Mouse (Mus musculus): ENCODE measurements at regions not wholly inside any gene's neighbourhood (a gene's known extent, or its start where the extent isn't known, plus 50 kb on each side); places are given as distances from the start of the nearest gene placed in this dataset.

- no peaks in the 10 kb centered on the region for H3K9me3 ChIP-seq (ENCODE audit: low read length)
- no peak for ATAC-seq
- no peak overlapping the region for H3K4me2 ChIP-seq (ENCODE audit: low read depth, low read length)
- TF ChIP-seq CTCF (IDR thresholded peaks at IDR 0.05; ENCODE audit: low read depth), result no peak
- TF ChIP-seq EP300 (IDR thresholded peaks at IDR 0.05; ENCODE audit: low read depth), result no peak
- no peaks in the 10 kb centered on the region for H3K4me1 ChIP-seq (ENCODE audit: insufficient read depth)
- 31% methylated on average over 17 of the region's 17 CpGs for WGBS (ENCODE audit: insufficient replicate concordance)
- no peak overlapping the region for H3K9ac ChIP-seq (replicated peaks)
- H3K4me3 ChIP-seq (ENCODE audit: low read depth, low read length), result no peak overlapping the region
- H3K36me3 ChIP-seq (replicated peaks; ENCODE audit: insufficient read depth, low read length), result no peaks in the 10 kb centered on the region
- no peak for DNase-seq
- no peaks in the 10 kb centered on the region for H3K27me3 ChIP-seq (ENCODE audit: insufficient read depth, low read length)
- no peak overlapping the region for H3K27ac ChIP-seq (ENCODE audit: low read depth)
Observed at GRCm38 (mm10) chr19:36227418-36228160, 107.7 kb upstream of the Ankrd1 start.

DNA sequence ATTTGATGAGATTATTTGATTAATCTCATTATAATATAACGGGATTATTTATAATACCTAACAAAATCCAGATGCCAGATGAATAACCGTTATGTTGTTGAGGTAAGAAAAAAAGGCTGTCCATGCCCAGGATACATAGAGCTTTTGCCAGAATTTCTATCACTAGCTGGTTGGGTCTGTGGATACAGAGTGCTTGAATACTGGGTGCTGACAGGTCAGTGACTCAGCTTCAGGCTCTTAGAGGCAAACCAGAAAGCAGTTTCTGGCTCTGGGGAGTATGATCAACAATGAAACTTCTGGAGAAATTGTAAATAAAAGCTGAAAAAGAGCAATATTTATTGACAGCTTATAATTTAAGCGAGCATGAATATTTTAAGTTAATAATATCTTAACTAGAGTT, 109.4 kb upstream of the Ankrd1 start:
- H3K4me1 ChIP-seq (ENCODE audit: insufficient read depth), result no peaks in the 10 kb centered on the region
- DNase-seq (no peak), ATAC-seq (no peak)
- H3K9ac ChIP-seq (replicated peaks), result no peak overlapping the region
- no peaks in the 10 kb centered on the region for H3K27me3 ChIP-seq (ENCODE audit: insufficient read depth, low read length)
- TF ChIP-seq EP300 (IDR thresholded peaks at IDR 0.05; ENCODE audit: low read depth) (no peak), CTCF (IDR thresholded peaks at IDR 0.05; ENCODE audit: low read depth) (no peak)
- H3K27ac ChIP-seq (ENCODE audit: low read depth), result no peak overlapping the region
- no peaks in the 10 kb centered on the region for H3K9me3 ChIP-seq (ENCODE audit: low read length)
- H3K36me3 ChIP-seq (replicated peaks; ENCODE audit: insufficient read depth, low read length), result no peaks in the 10 kb centered on the region
- H3K4me2 ChIP-seq (ENCODE audit: low read depth, low read length), result no peak overlapping the region
- H3K4me3 ChIP-seq (ENCODE audit: low read depth, low read length), result no peak overlapping the region
- WGBS (ENCODE audit: insufficient replicate concordance), result 75% methylated on average over 3 of the region's 3 CpGs

DNA sequence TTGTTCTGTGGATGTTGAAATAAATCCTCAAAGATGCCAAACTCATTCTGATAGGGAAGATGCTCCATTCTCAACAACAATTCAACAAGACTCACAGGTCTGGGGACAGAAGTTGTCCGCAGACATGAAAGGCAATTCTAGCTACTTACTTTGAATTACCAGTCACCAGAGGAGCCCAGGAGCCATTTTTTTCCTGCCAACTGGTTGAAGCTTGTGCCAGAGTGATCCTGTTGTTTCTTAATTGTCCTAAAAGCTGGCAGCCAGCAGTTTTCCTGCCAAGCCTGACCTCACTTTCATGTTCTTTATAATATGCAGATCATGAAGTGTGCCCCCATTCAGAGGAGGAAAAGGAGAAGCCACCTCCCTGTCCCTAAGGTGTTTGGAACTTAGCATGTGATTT, 110.0 kb upstream of the Ankrd1 start:
- DNase-seq, result no peak
- H3K4me3 ChIP-seq (ENCODE audit: low read depth, low read length), result no peak overlapping the region
- 84% methylated on average over 1 of the region's 1 CpGs for WGBS (ENCODE audit: insufficient replicate concordance)

DNA sequence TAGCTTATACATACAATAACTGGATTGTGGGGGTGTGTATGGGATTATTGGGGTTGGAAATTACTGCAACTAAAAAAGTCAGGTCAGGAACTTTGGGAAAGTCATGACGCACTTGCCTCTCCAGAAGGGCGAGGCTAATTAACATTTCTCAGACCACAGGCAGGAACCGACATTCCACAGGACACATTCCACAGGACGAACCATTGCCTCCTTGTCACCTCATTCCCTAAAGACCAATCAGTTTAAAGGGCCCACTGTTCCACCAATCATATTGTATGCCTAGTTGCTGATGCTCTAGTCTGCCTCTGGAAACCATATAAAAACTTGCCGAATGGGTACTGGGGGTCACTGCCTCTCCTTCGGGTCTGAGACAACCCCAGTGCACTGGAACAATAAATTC, 113.0 kb upstream of the Pcgf5 start:
- Histone ChIP-seq H3K9me3 (ENCODE audit: low read length) (no peaks in the 10 kb centered on the region), H3K36me3 (replicated peaks; ENCODE audit: insufficient read depth, low read length) (no peaks in the 10 kb centered on the region), H3K4me3 (ENCODE audit: low read depth, low read length) (no peak overlapping the region), H3K27ac (ENCODE audit: low read depth) (no peak overlapping the region), H3K4me1 (ENCODE audit: insufficient read depth) (no peaks in the 10 kb centered on the region), H3K27me3 (ENCODE audit: insufficient read depth, low read length) (no peaks in the 10 kb centered on the region), H3K4me2 (ENCODE audit: low read depth, low read length) (no peak overlapping the region), H3K9ac (replicated peaks) (no peak overlapping the region)
- ATAC-seq (no peak), DNase-seq (no peak)
- TF ChIP-seq CTCF (IDR thresholded peaks at IDR 0.05; ENCODE audit: low read depth), result no peak
- no peak for TF ChIP-seq EP300 (IDR thresholded peaks at IDR 0.05; ENCODE audit: low read depth)
- 71% methylated on average over 6 of the region's 6 CpGs for WGBS (ENCODE audit: insufficient replicate concordance)

More for the DNA sequence above, 110.0 kb upstream of the Ankrd1 start:
- Histone ChIP-seq H3K9me3 (ENCODE audit: low read length) (no peaks in the 10 kb centered on the region), H3K36me3 (replicated peaks; ENCODE audit: insufficient read depth, low read length) (no peaks in the 10 kb centered on the region), H3K4me1 (ENCODE audit: insufficient read depth) (no peaks in the 10 kb centered on the region), H3K27ac (ENCODE audit: low read depth) (no peak overlapping the region), H3K9ac (replicated peaks) (no peak overlapping the region), H3K27me3 (ENCODE audit: insufficient read depth, low read length) (no peaks in the 10 kb centered on the region), H3K4me2 (ENCODE audit: low read depth, low read length) (no peak overlapping the region)
- ATAC-seq, result no peak
- TF ChIP-seq CTCF (IDR thresholded peaks at IDR 0.05; ENCODE audit: low read depth), result no peak
- TF ChIP-seq EP300 (IDR thresholded peaks at IDR 0.05; ENCODE audit: low read depth), result no peak

GRCm38 (mm10) chr19:36236576-36237345, 111.3 kb upstream of the Pcgf5 start:
- 64% methylated on average over 7 of the region's 7 CpGs for WGBS (ENCODE audit: insufficient replicate concordance)
- no peak for DNase-seq
- TF ChIP-seq EP300 (IDR thresholded peaks at IDR 0.05; ENCODE audit: low read depth) (no peak), CTCF (IDR thresholded peaks at IDR 0.05; ENCODE audit: low read depth) (no peak)

GRCm38 (mm10) chr19:36237751-36238150, 110.4 kb upstream of the Pcgf5 start:
- Histone ChIP-seq H3K4me3 (ENCODE audit: low read depth, low read length) (no peak overlapping the region), H3K4me1 (ENCODE audit: insufficient read depth) (no peaks in the 10 kb centered on the region), H3K9ac (replicated peaks) (no peak overlapping the region), H3K27me3 (ENCODE audit: insufficient read depth, low read length) (no peaks in the 10 kb centered on the region), H3K4me2 (ENCODE audit: low read depth, low read length) (no peak overlapping the region), H3K27ac (ENCODE audit: low read depth) (no peak overlapping the region), H3K9me3 (ENCODE audit: low read length) (no peaks in the 10 kb centered on the region), H3K36me3 (replicated peaks; ENCODE audit: insufficient read depth, low read length) (no peaks in the 10 kb centered on the region)
- DNase-seq, result no peak
- TF ChIP-seq EP300 (IDR thresholded peaks at IDR 0.05; ENCODE audit: low read depth) (no peak), CTCF (IDR thresholded peaks at IDR 0.05; ENCODE audit: low read depth) (no peak)
- WGBS (ENCODE audit: insufficient replicate concordance), result 51% methylated on average over 3 of the region's 3 CpGs
- no peak for ATAC-seq

More at GRCm38 (mm10) chr19:36236576-36237345, 111.3 kb upstream of the Pcgf5 start:
- ATAC-seq, result no peak
- no peaks in the 10 kb centered on the region for H3K9me3 ChIP-seq (ENCODE audit: low read length)
- H3K4me1 ChIP-seq (ENCODE audit: insufficient read depth), result no peaks in the 10 kb centered on the region
- H3K4me2 ChIP-seq (ENCODE audit: low read depth, low read length), result no peak overlapping the region
- H3K36me3 ChIP-seq (replicated peaks; ENCODE audit: insufficient read depth, low read length), result no peaks in the 10 kb centered on the region
- H3K9ac ChIP-seq (replicated peaks), result no peak overlapping the region
- no peak overlapping the region for H3K4me3 ChIP-seq (ENCODE audit: low read depth, low read length)
- H3K27ac ChIP-seq (ENCODE audit: low read depth), result no peak overlapping the region
- H3K27me3 ChIP-seq (ENCODE audit: insufficient read depth, low read length), result no peaks in the 10 kb centered on the region

All from liver, postnatal 0 days (tissue).